Mouse (Mus musculus): ENCODE measurements around the gene Ly6g5b. TPM values are rescaled to one million over a fixed set of nuclear protein-coding genes. Genes with fewer than 3 reads are reported as not detected.

Ly6g5b gene
- total and polyA plus RNA-seq, 3 experiments = 0.10 to 0.82 TPM; not detected in 1

DNA sequence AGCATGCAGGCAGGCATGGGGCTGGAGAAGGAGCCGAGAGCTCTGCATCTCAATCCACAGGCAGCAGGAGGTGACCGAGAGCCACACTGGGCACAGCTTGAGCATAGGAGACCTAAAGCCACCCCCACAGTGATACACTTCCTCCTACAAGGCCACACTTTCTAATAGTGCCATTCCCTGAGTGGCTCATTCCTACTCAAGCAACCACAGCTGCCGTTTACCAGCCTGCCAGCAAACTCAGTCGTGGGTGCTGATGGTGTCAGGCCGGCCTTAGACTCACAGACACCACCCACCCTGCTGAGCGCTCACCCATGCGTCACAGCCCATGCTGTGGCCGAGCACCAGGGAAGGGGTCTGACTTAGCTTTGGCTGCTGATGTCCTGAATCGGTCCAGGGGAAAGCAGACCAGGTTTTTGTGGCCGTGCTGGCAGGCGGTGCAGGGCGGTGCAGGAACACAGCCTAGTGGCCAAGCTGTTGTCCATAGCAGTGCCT is 18.0 kb downstream of the Ly6g5b start:
- Histone ChIP-seq H3K4me1 (ENCODE audit: insufficient read depth, low read depth, low read length) (peaks cover 76% of the 10 kb centered on the region), H3K9me3 (replicated peaks) (no peaks in the 10 kb centered on the region), H3K27me3 (ENCODE audit: insufficient read depth, low read length) (no peaks in the 10 kb centered on the region), H3K4me3 (ENCODE audit: low read depth, low read length) (no peak overlapping the region), H3K36me3 (replicated peaks) (peaks cover 100% of the 10 kb centered on the region)
- ATAC-seq (ENCODE audit: extremely low read depth, insufficient number of reproducible peaks, low FRiP score, poor library complexity, severe bottlenecking) (no peak), DNase-seq (ENCODE audit: low spot score) (no peak)
- no peak for TF ChIP-seq POLR2AphosphoS5 (IDR thresholded peaks at IDR 0.05; ENCODE audit: insufficient replicate concordance, low read depth, low read length)
- no peak for TF ChIP-seq CTCF (IDR thresholded peaks at IDR 0.05; ENCODE audit: low read depth, low read length)
- TF ChIP-seq GATA2 (IDR thresholded peaks at IDR 0.05; ENCODE audit: borderline replicate concordance, low read depth, low read length) = no peak
- TF ChIP-seq GATA1 (IDR thresholded peaks at IDR 0.05; ENCODE audit: borderline replicate concordance, low read length) = no peak
- TF ChIP-seq TAL1 (conservative IDR thresholded peaks at IDR 0.05; ENCODE audit: low read depth, low read length) = no peak

DNA sequence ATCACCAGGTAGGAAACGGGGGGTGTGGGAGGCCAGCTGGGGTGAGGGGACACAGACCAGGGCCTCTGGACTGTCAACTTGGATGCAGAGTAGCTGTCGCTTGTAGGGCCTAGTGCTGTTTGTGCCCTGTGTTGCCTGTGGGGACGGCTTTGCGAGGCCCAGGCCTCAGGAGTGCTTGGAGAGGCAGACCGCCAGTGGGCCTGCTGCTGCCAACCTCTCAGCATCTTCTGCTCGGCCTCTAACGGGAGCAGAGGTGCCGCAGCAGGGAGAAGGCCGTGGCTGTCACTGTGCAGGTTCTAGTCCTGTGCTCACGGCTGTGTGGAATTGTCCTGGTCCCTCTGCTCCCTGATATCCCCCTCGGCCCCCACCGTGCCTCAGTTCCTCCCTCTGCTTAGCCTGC is 18.6 kb downstream of the Ly6g5b start:
- TF ChIP-seq CTCF (IDR thresholded peaks at IDR 0.05; ENCODE audit: low read depth, low read length) (no peak), GATA1 (IDR thresholded peaks at IDR 0.05; ENCODE audit: borderline replicate concordance, low read length) (no peak), GATA2 (IDR thresholded peaks at IDR 0.05; ENCODE audit: borderline replicate concordance, low read depth, low read length) (no peak), TAL1 (conservative IDR thresholded peaks at IDR 0.05; ENCODE audit: low read depth, low read length) (no peak), POLR2AphosphoS5 (IDR thresholded peaks at IDR 0.05; ENCODE audit: insufficient replicate concordance, low read depth, low read length) (no peak)
- peaks cover 76% of the 10 kb centered on the region for H3K4me1 ChIP-seq (ENCODE audit: insufficient read depth, low read depth, low read length)
- no peak overlapping the region for H3K4me3 ChIP-seq (ENCODE audit: low read depth, low read length)
- DNase-seq (ENCODE audit: low spot score) (no peak), ATAC-seq (ENCODE audit: extremely low read depth, insufficient number of reproducible peaks, low FRiP score, poor library complexity, severe bottlenecking) (no peak)
- peaks cover 100% of the 10 kb centered on the region for H3K36me3 ChIP-seq (replicated peaks)
- no peaks in the 10 kb centered on the region for H3K27me3 ChIP-seq (ENCODE audit: insufficient read depth, low read length)
- no peaks in the 10 kb centered on the region for H3K9me3 ChIP-seq (replicated peaks)

DNA sequence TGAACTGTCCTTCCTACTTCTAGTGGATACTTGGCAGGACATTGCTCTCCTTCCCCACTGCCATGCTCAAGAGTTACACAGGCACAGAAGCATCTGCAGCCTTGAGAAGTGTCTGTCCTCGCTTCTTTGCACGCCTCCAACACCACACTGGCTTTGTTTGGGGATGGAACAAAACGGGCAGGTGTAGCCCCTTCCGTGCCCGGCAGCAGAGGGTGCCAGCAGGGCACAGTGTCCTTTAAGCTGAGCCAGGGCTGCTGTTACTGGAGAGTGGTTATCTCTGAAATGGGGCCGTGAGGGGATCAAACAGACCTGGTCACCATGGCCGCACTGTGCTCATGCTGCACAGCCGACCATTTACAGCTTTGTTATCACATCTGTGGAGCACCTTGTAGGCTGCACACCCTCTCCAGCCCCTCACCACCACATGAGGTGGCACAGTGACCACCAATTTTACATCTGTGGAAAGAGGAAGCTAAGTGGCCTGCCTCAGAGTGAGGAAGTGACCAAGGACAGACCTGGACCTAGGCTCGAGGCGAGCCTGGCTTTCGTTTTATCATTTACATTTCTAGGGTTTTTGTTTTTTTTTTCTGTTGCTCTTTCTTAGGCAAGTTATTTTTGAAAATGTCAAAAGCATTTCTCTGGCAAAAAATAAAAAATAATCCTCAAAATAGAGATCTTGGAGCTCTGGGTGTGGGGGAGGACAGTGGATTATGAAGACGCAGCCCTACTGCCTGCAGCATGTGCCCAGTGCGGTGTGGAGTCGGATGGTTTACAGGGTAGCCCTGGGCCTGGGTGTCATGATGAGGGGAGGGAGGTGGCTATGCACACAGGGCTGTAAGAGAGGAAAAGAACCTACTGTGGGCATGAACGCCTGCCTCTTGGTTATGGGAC is 20.5 kb downstream of the Ly6g5b start:
- Histone ChIP-seq H3K36me3 (replicated peaks) (peaks cover 96% of the 10 kb centered on the region), H3K4me3 (ENCODE audit: low read depth, low read length) (no peak overlapping the region), H3K27me3 (ENCODE audit: insufficient read depth, low read length) (no peaks in the 10 kb centered on the region), H3K9me3 (replicated peaks) (no peaks in the 10 kb centered on the region), H3K4me1 (ENCODE audit: insufficient read depth, low read depth, low read length) (peaks cover 74% of the 10 kb centered on the region)
- no peak for DNase-seq (ENCODE audit: low spot score)
- no peak for ATAC-seq (ENCODE audit: extremely low read depth, insufficient number of reproducible peaks, low FRiP score, poor library complexity, severe bottlenecking)
- TF ChIP-seq GATA2 (IDR thresholded peaks at IDR 0.05; ENCODE audit: borderline replicate concordance, low read depth, low read length) = no peak

DNA sequence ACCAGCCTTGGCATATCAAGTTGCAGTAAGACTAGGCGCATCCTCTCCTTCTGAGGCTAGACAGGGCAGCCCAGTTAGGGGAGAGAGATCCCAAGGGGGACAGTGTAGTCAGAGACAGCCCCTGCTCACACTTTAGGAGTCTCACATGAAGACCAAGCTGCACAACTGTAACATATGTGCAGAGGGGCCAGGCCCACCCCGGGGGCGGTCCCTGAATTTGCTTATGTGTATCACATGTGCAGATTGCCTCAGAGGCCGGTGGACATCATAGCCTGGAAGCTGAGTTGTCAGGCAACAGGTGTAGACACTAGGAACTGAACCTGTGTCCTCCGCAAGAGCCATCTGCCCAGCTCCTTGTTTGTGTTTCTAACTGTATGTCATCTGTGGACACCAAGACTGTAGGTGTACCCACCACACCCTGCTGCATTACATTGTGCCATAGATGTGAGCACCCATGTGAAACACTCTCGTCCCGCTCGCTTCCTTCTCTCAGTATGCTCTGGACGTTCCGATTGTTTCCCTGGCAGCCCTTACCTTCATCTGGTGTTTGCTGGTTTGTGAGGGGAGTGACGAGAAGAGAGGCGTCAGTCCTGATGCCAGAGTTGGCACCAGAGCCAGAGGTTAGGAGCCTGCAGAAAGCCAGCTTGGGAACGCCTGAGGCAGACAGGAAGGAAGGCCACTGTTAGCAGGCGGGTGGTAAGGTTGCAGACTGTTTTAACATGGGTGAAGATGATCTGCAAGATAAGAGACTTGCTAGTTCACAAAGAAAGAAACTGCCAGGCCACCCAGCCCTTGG is 22.6 kb downstream of the Ly6g5b start:
- Histone ChIP-seq H3K27me3 (ENCODE audit: insufficient read depth, low read length) (no peaks in the 10 kb centered on the region), H3K36me3 (replicated peaks) (peaks cover 75% of the 10 kb centered on the region), H3K4me3 (ENCODE audit: low read depth, low read length) (no peak overlapping the region), H3K9me3 (replicated peaks) (no peaks in the 10 kb centered on the region), H3K4me1 (ENCODE audit: insufficient read depth, low read depth, low read length) (peaks cover 67% of the 10 kb centered on the region)
- TF ChIP-seq POLR2AphosphoS5 (IDR thresholded peaks at IDR 0.05; ENCODE audit: insufficient replicate concordance, low read depth, low read length) = no peak
- TF ChIP-seq TAL1 (conservative IDR thresholded peaks at IDR 0.05; ENCODE audit: low read depth, low read length) = no peak
- TF ChIP-seq CTCF (IDR thresholded peaks at IDR 0.05; ENCODE audit: low read depth, low read length) = no peak
- TF ChIP-seq GATA2 (IDR thresholded peaks at IDR 0.05; ENCODE audit: borderline replicate concordance, low read depth, low read length) = no peak
- TF ChIP-seq GATA1 (IDR thresholded peaks at IDR 0.05; ENCODE audit: borderline replicate concordance, low read length) = no peak
- DNase-seq (ENCODE audit: low spot score) = no peak
- ATAC-seq (ENCODE audit: extremely low read depth, insufficient number of reproducible peaks, low FRiP score, poor library complexity, severe bottlenecking) = no peak

DNA sequence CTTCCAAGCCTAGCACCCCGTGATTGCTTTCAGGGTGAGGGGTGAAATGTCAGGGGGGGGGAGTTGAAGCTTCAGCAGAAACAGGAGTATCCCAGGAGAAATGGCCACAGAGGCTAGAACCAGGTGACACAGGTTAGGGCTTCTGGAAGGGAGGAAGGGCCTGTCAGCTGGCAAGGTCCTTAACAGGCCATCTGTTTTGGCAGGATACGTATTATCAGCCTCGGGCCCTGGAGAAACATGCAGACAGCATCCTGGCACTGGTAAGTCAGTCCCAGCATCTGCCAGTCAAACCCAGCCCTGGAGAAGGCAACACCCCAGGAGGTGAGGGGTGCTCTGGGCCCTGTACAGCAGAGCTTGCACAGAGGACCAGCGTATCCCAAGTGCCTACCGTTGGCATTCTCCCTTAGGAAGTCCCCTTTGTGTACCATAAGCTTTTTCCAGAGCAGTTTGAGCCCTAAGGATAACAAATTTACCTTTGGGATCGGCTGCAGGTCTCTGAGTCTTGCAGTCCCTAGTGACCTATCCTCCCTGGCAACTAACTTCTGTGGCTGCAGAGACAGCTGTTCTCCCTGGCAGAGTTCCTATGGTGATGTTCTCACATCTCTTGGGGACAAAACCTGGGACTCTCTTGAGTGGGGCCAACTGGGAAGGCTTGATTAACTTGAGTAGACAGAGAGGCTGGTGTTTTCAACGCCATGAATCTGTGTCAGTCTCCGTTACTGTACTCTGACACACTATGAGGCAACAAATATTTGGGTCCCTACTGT is 24.9 kb downstream of the Ly6g5b start:
- TF ChIP-seq GATA1 (IDR thresholded peaks at IDR 0.05; ENCODE audit: borderline replicate concordance, low read length) (no peak), GATA2 (IDR thresholded peaks at IDR 0.05; ENCODE audit: borderline replicate concordance, low read depth, low read length) (no peak), POLR2AphosphoS5 (IDR thresholded peaks at IDR 0.05; ENCODE audit: insufficient replicate concordance, low read depth, low read length) (no peak), TAL1 (conservative IDR thresholded peaks at IDR 0.05; ENCODE audit: low read depth, low read length) (no peak), CTCF (IDR thresholded peaks at IDR 0.05; ENCODE audit: low read depth, low read length) (no peak)
- H3K9me3 ChIP-seq (replicated peaks) = no peaks in the 10 kb centered on the region
- peaks cover 53% of the 10 kb centered on the region for H3K36me3 ChIP-seq (replicated peaks)
- H3K27me3 ChIP-seq (ENCODE audit: insufficient read depth, low read length) = no peaks in the 10 kb centered on the region
- ATAC-seq (ENCODE audit: extremely low read depth, insufficient number of reproducible peaks, low FRiP score, poor library complexity, severe bottlenecking) (no peak), DNase-seq (ENCODE audit: low spot score) (no peak)
- peaks cover 61% of the 10 kb centered on the region for H3K4me1 ChIP-seq (ENCODE audit: insufficient read depth, low read depth, low read length)
- H3K4me3 ChIP-seq (ENCODE audit: low read depth, low read length) = peak overlapping the region; percentile 81

All from G1E (cell line).